Mouse (Mus musculus): ENCODE results near the gene Cerkl.

The Cerkl gene

GRCm38 (mm10) chr2:79456575-79457349 is at the start of gene Cerkl, which contains the start of gene Neurod1:
Gene Cerkl, minus strand, starts transcription at chr2:79456785.
Gene Neurod1, minus strand, starts transcription at chr2:79456751.
- peak; percentile 72 for DNase-seq

DNA sequence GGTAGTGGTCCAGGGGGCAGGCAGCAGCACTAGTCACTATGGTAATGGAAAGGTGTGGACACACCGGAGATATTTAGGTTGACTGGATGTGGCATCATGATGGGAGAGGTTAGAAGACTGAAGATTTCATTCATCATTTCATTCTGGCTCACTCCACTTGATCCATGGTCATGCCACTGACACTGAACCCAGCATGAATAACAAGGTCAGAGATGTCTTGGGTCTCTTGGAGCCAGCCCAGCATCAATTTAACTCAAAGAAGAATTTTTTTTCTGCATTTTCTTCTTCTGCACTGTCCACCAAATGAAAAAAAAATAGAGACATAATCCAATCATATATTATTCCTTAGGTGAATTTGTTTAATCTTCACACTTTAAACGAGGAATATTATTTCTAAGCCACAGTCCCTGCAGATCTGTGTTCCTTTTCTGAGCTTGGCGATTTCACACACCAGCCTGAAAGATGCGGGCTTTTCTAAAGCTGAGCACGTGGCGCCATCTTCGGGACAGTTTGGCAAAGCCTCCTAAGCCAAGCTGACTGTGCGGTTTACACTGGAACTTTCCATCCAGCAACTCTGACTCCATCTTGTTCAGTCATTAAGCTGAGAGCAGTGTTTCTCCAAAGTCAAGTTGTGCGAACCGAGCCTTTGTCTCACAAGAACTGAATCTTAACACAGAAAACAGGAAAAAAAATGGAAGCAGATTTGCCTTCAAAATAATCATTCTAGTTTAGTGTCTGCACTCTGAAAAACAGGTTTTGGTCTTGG is 42.6 kb upstream of the Cerkl start:
- DNase-seq, result peak; percentile 75

- no peak for DNase-seq
Observed at GRCm38 (mm10) chr2:79485127-79485526, 28.5 kb upstream of the Cerkl start.

- no peak for DNase-seq
Observed at GRCm38 (mm10) chr2:79482511-79482910, 25.9 kb upstream of the Cerkl start.

- no peak for DNase-seq
Observed at GRCm38 (mm10) chr2:79462411-79462810, 5.8 kb upstream of the Cerkl start.

DNA sequence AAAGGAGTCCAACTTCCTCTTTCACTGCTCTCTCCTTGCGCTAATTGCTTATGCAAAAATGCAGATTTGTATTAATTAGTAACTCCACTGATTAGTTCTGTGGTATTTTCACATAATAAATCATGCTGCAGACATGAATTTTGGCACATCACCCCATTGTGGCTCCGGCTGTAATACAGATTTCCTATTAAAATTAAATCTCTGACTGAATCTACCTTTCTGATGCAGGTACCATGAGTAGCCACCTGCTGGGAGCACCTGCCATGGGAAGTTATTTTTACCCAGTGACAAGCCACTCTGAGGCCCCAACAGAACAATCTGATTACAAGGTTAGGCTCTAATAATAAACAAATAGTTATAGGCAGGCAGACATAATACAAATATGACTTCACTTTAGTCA is 5.3 kb upstream of the Cerkl start:
- DNase-seq, result no peak

- DNase-seq, result no peak
Observed at GRCm38 (mm10) chr2:79460586-79460985, 4.0 kb upstream of the Cerkl start.

DNA sequence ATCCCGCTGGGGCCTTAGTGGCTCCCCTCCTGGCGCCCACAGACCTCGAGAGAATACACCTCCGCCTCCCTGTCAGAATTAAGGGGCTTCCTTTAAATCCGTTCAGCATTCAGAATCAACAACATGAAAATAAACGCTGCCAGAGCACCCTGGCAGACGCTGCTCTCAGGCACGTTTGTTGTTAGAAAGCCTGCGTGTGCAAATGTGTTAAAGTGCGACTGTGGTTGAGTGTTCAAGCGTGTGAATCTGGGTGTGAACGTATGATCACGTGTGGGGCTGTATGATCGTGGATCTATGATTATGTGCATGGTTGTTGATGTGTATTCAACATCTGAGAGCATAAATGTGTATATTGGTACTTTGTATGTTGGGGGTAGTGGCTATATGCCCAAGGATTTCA is 3.5 kb upstream of the Cerkl start:
- no peak for DNase-seq

- peak; percentile 16 for DNase-seq
Observed at GRCm38 (mm10) chr2:79459061-79460045, 2.8 kb upstream of the Cerkl start.

DNA sequence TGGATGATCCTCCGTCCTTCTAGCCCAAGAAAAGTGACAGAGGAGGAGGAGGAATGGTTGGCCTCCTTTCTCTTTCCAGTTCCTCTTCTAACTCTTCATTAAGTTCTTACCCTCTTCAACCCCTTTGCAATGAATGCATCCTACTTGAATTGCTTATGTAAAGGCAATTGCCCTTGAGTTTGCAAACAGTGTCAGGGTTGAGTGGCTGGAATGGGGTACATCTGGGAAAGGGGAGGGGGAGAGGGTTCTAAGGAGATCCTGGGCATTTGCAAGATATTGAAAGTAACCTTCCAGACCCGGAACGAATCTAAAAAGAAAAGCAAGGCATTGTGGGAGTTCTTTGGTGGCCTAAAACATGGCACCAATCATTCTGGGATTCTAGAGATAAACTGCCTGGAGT is 1.3 kb upstream of the Cerkl start:
- no peak for DNase-seq

DNA sequence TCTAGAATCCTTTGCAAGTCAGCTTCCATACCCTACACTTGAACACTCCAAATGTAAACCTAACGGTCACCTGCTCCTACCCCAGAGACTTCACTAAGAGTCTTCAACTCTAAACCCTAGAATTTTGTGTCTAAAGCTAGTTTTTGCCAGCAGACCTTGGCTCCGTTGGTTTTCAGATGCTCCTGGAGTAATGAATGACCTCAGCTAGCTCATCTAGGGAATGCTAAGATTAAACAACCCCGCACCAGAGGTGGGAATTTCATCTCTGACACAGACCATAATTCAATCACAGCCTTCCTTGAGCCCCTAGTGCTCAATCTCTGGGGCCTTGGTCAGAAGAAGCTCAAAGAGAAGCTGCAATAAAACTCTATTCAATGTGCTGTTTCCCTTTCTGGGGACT is 849 bp upstream of the Cerkl start:
- no peak for DNase-seq

- DNase-seq, result peak; percentile 14
Observed at GRCm38 (mm10) chr2:79455646-79456045, 939 bp downstream of the Cerkl start.

DNA sequence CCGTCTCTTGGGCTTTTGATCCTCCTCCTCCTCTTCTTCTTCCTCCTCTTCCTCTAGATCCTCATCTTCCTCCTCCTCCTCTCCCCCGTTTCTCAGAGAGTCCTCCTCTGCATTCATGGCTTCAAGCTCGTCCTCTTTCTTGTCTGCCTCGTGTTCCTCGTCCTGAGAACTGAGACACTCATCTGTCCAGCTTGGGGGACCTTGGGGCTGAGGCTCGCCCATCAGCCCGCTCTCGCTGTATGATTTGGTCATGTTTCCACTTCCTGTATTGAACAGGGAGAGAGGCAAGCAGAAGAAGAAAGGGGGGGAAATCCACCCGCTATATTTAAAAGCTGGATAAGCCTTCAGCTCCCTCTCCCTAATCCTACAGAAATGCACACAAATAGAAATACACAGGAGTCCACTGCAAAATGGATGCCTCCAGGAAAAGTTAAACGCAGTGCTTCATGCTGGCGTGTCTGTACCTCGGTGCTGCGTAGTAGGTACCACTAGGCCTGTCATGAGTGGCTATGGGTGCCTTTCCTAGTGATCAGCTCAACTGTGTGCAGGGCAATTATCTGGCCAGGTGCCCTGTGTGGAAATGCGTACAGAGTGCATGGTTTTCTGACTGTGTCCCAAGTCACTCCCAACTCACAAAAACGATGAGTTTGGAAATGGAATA is 1.7 kb downstream of the Cerkl start:
- DNase-seq, result peak; percentile 34

DNA sequence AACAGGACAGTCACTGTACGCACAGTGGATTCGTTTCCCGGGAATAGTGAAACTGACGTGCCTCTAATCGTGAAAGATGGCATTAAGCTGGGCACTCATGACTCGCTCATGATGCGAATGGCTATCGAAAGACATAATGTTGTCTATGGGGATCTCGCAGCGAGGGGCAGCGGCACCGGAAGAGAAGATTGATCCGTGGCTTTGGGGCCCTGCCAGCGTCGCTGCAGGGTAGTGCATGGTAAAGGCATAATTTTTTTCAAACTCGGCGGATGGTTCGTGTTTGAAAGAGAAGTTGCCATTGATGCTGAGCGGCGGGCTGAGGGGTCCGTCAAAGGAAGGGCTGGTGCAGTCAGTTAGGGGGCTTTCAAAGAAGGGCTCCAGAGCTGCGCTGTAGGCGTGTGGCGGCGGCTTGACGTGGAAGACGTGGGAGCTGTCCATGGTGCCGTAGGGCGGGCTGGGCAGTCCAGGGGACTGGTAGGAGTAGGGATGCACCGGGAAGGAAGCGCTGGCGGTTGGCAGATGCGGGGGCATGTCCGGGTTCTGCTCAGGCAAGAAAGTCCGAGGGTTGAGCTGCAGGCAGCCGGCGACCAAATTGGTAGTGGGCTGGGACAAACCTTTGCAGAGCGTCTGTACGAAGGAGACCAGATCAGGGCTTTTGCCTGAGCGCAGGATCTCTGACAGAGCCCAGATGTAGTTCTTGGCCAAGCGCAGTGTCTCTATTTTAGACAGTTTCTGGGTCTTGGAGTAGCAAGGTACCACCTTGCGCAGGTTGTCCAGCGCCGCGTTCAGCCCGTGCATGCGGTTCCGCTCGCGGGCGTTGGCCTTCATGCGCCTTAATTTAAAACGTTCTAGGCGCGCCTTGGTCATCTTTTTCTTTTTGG is 2.4 kb downstream of the Cerkl start:
- DNase-seq, result peak; percentile 65

DNA sequence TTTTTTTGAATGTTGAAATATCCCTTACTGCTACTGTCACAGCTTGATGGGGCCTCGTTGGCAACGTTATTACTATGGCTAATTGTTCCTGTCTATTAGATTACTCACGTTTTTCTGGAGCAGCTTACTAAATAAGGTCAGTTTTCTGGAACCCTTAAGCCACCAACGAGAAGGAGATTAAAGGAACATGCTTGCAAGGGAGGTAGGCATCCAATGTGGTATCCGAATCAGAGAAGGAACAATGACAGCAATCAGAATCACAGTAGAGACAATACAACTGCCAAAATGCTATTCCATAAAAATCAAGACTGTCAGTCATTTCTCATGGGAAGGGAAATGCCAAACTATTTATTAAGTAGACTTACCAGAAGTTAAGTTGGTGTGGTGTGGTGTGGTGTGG is 5.1 kb downstream of the Cerkl start:
- no peak for DNase-seq

- no peak for DNase-seq
Observed at GRCm38 (mm10) chr2:79450684-79451394, 5.7 kb downstream of the Cerkl start.

- no peak for DNase-seq
Observed at GRCm38 (mm10) chr2:79449371-79449770, 7.2 kb downstream of the Cerkl start.

DNA sequence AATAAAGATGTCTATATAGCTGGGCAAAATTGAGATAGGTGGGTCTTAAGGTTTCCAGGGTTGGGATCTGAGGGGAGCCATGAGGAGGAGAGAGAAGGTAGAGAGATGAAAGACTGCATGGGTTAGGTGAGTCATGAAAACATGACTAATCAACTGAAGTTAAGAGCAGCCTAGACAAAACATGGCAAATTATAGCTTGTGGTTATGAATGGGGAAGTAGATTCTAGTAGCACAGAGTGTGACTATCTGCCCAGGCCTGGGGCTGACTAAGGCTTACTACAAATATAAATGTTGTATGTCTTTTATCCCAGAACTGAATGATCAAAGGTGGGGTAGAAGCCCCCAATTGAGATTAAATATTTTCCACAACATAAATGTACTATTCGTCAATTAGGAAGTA is 9.4 kb downstream of the Cerkl start:
- DNase-seq, result no peak

DNA sequence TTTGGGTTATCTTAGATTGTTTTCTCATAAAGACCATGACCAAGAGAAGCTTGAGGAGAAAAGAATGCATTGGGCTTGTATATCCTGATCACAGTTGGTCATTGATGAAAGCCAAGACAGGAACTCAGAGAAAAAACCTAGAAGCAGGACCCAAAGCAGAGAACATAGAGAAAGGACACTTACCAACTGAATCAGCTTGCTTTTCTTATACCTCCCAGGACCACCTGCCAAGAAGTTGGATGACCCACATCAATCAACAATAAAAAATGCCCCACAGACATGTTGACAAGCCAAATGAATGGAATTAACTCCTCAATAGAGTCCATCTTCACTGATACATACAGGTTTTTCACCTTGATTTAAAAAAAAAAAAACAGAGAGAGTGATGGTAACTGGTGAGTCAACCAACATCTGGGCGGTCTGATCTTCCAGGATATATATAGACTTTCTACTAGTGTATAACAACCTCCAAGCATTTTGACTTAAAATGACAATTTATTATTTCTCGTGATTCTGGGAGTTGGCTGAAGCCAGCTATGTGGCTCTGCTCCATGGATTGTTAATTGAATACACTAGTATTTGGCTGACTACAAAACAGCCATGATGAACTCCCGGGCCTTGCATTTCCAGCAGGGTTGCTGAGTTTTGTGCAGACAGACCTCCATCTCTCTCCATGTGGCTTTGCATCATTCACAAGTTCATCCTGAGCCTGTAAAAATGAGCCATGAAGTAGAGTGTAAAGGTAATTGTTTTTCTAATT is 12.5 kb downstream of the Cerkl start:
- no peak for DNase-seq

- no peak for DNase-seq
Observed at GRCm38 (mm10) chr2:79443401-79443800, 13.2 kb downstream of the Cerkl start.
